Mouse (Mus musculus): ENCODE measurements around the gene Pds5b. TPM values are rescaled to one million over a fixed set of nuclear protein-coding genes. Genes with fewer than 3 reads are reported as not detected.
A peak's percentile ranks its signal among the peaks of the same experiment; 100 is the strongest.
"Not testable (repeated sequence)": the region's sequence is repeated elsewhere in the genome, so short reads cannot be mapped to it uniquely, and the experiment has no call there.

The Pds5b gene
- polyA plus RNA-seq, 1 experiment from 2014 or later, result 29.1 TPM

- Histone ChIP-seq H3K27me3 (replicated peaks) (no peaks in the 10 kb centered on the region), H3K9me3 (replicated peaks) (0 out of 2 replicates have a peak, but pooled peaks cover 6% of the 10 kb centered on the region), H3K36me3 (no peaks in the 10 kb centered on the region), H3K9ac (replicated peaks) (no peak overlapping the region), H3K4me1 (peaks cover 6% of the 10 kb centered on the region), H3K4me3 (replicated peaks) (no peak overlapping the region), H3K4me2 (no peak overlapping the region), H3K27ac (replicated peaks) (no peak overlapping the region)
- WGBS, result 91% methylated on average over 5 of the region's 5 CpGs
- ATAC-seq (ENCODE audit: low FRiP score), result no peak
Measured at GRCm38 (mm10) chr5:150829499-150829898, 156.0 kb downstream of the Pds5b start.

- H3K4me1 ChIP-seq, result peaks cover 6% of the 10 kb centered on the region
- no peaks in the 10 kb centered on the region for H3K27me3 ChIP-seq (replicated peaks)
- no peak overlapping the region for H3K4me3 ChIP-seq (replicated peaks)
- H3K36me3 ChIP-seq, result no peaks in the 10 kb centered on the region
- 0 out of 2 replicates have a peak, but pooled peaks cover under 1% of the 10 kb centered on the region for H3K9me3 ChIP-seq (replicated peaks)
- H3K27ac ChIP-seq (replicated peaks), result 0 out of 2 replicates have a peak overlapping the region, but pooled peaks have one; percentile 30
- peak; percentile 58; the same call in 1 of the 2 replicates for ATAC-seq (ENCODE audit: low FRiP score)
- no peak overlapping the region for H3K9ac ChIP-seq (replicated peaks)
- 51% methylated on average over 9 of the region's 9 CpGs for WGBS
- H3K4me2 ChIP-seq, result no peak overlapping the region
Measured at GRCm38 (mm10) chr5:150830718-150831117, 157.2 kb downstream of the Pds5b start.

GRCm38 (mm10) chr5:150836782-150837181, 163.2 kb downstream of the Pds5b start:
- H3K4me2 ChIP-seq, result no peak overlapping the region
- no peaks in the 10 kb centered on the region for H3K36me3 ChIP-seq
- H3K9ac ChIP-seq (replicated peaks), result no peak overlapping the region
- no peak for ATAC-seq (ENCODE audit: low FRiP score)
- no peaks in the 10 kb centered on the region for H3K27me3 ChIP-seq (replicated peaks)
- 97% methylated on average over 8 of the region's 8 CpGs for WGBS
- H3K4me1 ChIP-seq, result peaks cover 6% of the 10 kb centered on the region
- no peak overlapping the region for H3K27ac ChIP-seq (replicated peaks)
- H3K4me3 ChIP-seq (replicated peaks), result no peak overlapping the region
- peaks cover 4% of the 10 kb centered on the region; the same call in 1 of the 2 replicates for H3K9me3 ChIP-seq (replicated peaks)

- Histone ChIP-seq H3K9ac (replicated peaks) (no peak overlapping the region), H3K27ac (replicated peaks) (peak overlapping the region; percentile 28), H3K27me3 (replicated peaks) (no peaks in the 10 kb centered on the region), H3K36me3 (no peaks in the 10 kb centered on the region), H3K9me3 (replicated peaks) (peaks cover 4% of the 10 kb centered on the region; the same call in 1 of the 2 replicates), H3K4me1 (peaks cover 6% of the 10 kb centered on the region), H3K4me3 (replicated peaks) (no peak overlapping the region), H3K4me2 (no peak overlapping the region)
- peak; percentile 41; the same call in 1 of the 2 replicates for ATAC-seq (ENCODE audit: low FRiP score)
- WGBS, result 49% methylated on average over 11 of the region's 11 CpGs
Measured at GRCm38 (mm10) chr5:150839688-150840541, 166.4 kb downstream of the Pds5b start.

- H3K36me3 ChIP-seq, result no peaks in the 10 kb centered on the region
- 66% methylated on average over 11 of the region's 11 CpGs for WGBS
- peaks cover 4% of the 10 kb centered on the region; the same call in 1 of the 2 replicates for H3K9me3 ChIP-seq (replicated peaks)
- H3K9ac ChIP-seq (replicated peaks), result no peak overlapping the region
- peak overlapping the region; percentile 28 for H3K27ac ChIP-seq (replicated peaks)
- peaks cover 6% of the 10 kb centered on the region for H3K4me1 ChIP-seq
- no peak overlapping the region for H3K4me2 ChIP-seq
- no peaks in the 10 kb centered on the region for H3K27me3 ChIP-seq (replicated peaks)
- no peak overlapping the region for H3K4me3 ChIP-seq (replicated peaks)
- ATAC-seq (ENCODE audit: low FRiP score), result no peak
Measured at GRCm38 (mm10) chr5:150840596-150840995, 167.1 kb downstream of the Pds5b start.

GRCm38 (mm10) chr5:150845961-150846360, 172.4 kb downstream of the Pds5b start:
- no peaks in the 10 kb centered on the region for H3K36me3 ChIP-seq
- 80% methylated on average over 6 of the region's 6 CpGs for WGBS
- ATAC-seq (ENCODE audit: low FRiP score), result no peak

DNA sequence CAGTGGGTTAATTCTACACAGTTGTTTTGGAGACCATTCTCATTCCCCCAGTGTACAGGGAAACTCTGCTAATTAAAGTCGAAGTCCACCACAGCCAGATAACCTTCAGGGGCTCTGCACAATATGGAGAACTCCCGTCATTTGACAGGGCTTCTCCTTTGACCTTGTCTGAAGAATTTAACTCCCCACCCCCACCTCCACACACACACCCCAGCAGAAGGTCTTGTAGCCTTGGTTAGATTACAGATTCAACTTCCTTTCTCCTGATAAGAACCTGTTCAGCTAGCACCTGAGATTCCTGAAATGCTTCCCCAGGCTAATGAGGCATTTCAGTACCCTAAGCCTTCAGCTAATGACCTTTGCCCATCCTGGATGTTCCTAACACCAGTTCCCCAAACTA, 177.3 kb downstream of the Pds5b start:
- H3K4me2 ChIP-seq, result no peak overlapping the region

More at GRCm38 (mm10) chr5:150845961-150846360, 172.4 kb downstream of the Pds5b start:
- Histone ChIP-seq H3K4me2 (no peak overlapping the region), H3K4me3 (replicated peaks) (no peak overlapping the region), H3K9me3 (replicated peaks) (no peaks in the 10 kb centered on the region), H3K4me1 (no peaks in the 10 kb centered on the region), H3K27ac (replicated peaks) (no peak overlapping the region), H3K9ac (replicated peaks) (no peak overlapping the region), H3K27me3 (replicated peaks) (no peaks in the 10 kb centered on the region)

GRCm38 (mm10) chr5:150852097-150852496, 178.6 kb downstream of the Pds5b start:
- H3K36me3 ChIP-seq; H3K27ac ChIP-seq (replicated peaks); H3K4me1 ChIP-seq; ATAC-seq (ENCODE audit: low FRiP score); H3K4me2 ChIP-seq; H3K27me3 ChIP-seq (replicated peaks); H3K9ac ChIP-seq (replicated peaks); H3K4me3 ChIP-seq (replicated peaks); H3K9me3 ChIP-seq (replicated peaks): not testable (repeated sequence)
- whole genome bisulfite sequencing, result 95% methylated on average over 2 of the region's 2 CpGs

More for the DNA sequence above, 177.3 kb downstream of the Pds5b start:
- 83% methylated on average over 2 of the region's 2 CpGs for WGBS
- H3K27ac ChIP-seq (replicated peaks), result no peak overlapping the region
- H3K36me3 ChIP-seq, result no peaks in the 10 kb centered on the region
- H3K27me3 ChIP-seq (replicated peaks), result no peaks in the 10 kb centered on the region
- H3K4me3 ChIP-seq (replicated peaks), result no peak overlapping the region
- H3K9me3 ChIP-seq (replicated peaks), result no peaks in the 10 kb centered on the region
- ATAC-seq (ENCODE audit: low FRiP score), result no peak
- no peak overlapping the region for H3K9ac ChIP-seq (replicated peaks)
- H3K4me1 ChIP-seq, result no peaks in the 10 kb centered on the region

DNA sequence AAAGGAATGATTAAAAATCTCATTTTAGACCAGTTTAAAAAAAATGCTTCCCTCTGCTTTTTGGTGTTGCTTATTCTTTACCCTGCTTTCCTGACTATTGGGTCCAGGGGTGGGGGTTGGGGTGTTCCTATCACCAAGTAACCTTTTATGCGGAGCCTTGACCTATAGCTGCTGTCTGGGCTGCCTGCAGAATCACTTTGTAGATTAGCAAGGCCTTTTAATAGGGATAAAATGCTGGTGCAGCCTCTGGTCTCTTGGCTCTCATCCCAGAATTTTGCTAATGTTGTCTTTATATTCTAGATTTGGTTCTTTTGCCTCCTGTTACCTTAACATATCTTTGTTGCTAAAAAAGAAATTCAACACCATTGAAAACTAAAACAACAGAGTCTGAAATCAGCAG, 181.0 kb downstream of the Pds5b start:
- Histone ChIP-seq H3K27me3 (replicated peaks) (no peaks in the 10 kb centered on the region), H3K36me3 (no peaks in the 10 kb centered on the region), H3K4me2 (no peak overlapping the region), H3K4me1 (no peaks in the 10 kb centered on the region), H3K9ac (replicated peaks) (no peak overlapping the region), H3K9me3 (replicated peaks) (no peaks in the 10 kb centered on the region), H3K4me3 (replicated peaks) (no peak overlapping the region), H3K27ac (replicated peaks) (no peak overlapping the region)
- 70% methylated on average over 1 of the region's 1 CpGs for WGBS
- ATAC-seq (ENCODE audit: low FRiP score), result no peak

- Histone ChIP-seq H3K9me3 (replicated peaks) (no peaks in the 10 kb centered on the region), H3K9ac (replicated peaks) (no peak overlapping the region), H3K36me3 (no peaks in the 10 kb centered on the region), H3K27me3 (replicated peaks) (no peaks in the 10 kb centered on the region), H3K4me1 (no peaks in the 10 kb centered on the region), H3K4me3 (replicated peaks) (no peak overlapping the region), H3K4me2 (no peak overlapping the region), H3K27ac (replicated peaks) (no peak overlapping the region)
- 46% methylated on average over 5 of the region's 5 CpGs for WGBS
- no peak for ATAC-seq (ENCODE audit: low FRiP score)
Measured at GRCm38 (mm10) chr5:150859642-150860194, 186.2 kb downstream of the Pds5b start.

All from neural tube, embryonic 15.5 days (tissue).